Mouse (Mus musculus) bone marrow macrophage, adult 2 months (primary cell): ENCODE results near the gene Ssb. TPM values are rescaled to one million over a fixed set of nuclear protein-coding genes. Genes with fewer than 3 reads are reported as not detected.

Source experiments
- H3K27ac ChIP-seq: 2 replicates; pipeline ENCODE4 v1.5.1; 2012; ENCODE audit warnings: low read depth, low read length; ENCODE audit not compliant: insufficient read depth
- H3K4me1 ChIP-seq: 2 replicates; pipeline ENCODE4 v1.6.1; 2012; ENCODE audit warnings: low read length; ENCODE audit not compliant: control insufficient read depth, insufficient read depth
- H3K4me3 ChIP-seq: 2 replicates; pipeline ENCODE4 v1.5.1; 2012; ENCODE audit warnings: mild to moderate bottlenecking, low read length, moderate library complexity; ENCODE audit not compliant: insufficient read depth
- CTCF ChIP-seq: IDR thresholded peaks from 2 replicates; pipeline ENCODE4 v1.5.1; 2012; ENCODE audit warnings: low read depth, mild to moderate bottlenecking, low read length, moderate library complexity
- POLR2A ChIP-seq: IDR thresholded peaks from 2 replicates; pipeline ENCODE4 v1.6.1; 2012; ENCODE audit warnings: mild to moderate bottlenecking, low read depth, low read length, borderline replicate concordance
- polyA plus RNA-seq: library from polyadenylated mRNA; stranded (reverse); fragments of >200 nt; gene quantifications from 2 replicates; pipeline ENCODE4 v1.2.4, GENCODE M21; 2012; ENCODE audit not compliant: missing spikeins, insufficient read depth, insufficient read length

Ssb gene
- polyA plus RNA-seq, 1 experiment = 211 TPM

- no peak for TF ChIP-seq POLR2A
- no peak for TF ChIP-seq CTCF
- no peak overlapping the region for H3K4me3 ChIP-seq
- H3K4me1 ChIP-seq = no peaks in the 10 kb centered on the region
- no peak overlapping the region for H3K27ac ChIP-seq
Observed at GRCm38 (mm10) chr2:69829680-69830079, 31.7 kb upstream of the Ssb start.

GRCm38 (mm10) chr2:69830116-69830515 lies 31.2 kb upstream of the Ssb start:
- no peaks in the 10 kb centered on the region for H3K4me1 ChIP-seq
- H3K27ac ChIP-seq = no peak overlapping the region
- no peak for TF ChIP-seq CTCF
- TF ChIP-seq POLR2A = no peak
- H3K4me3 ChIP-seq = no peak overlapping the region

- TF ChIP-seq CTCF (no peak), POLR2A (no peak)
- no peak overlapping the region for H3K27ac ChIP-seq
- H3K4me3 ChIP-seq = no peak overlapping the region
- H3K4me1 ChIP-seq = no peaks in the 10 kb centered on the region
Observed at GRCm38 (mm10) chr2:69837244-69837967, 24.0 kb upstream of the Ssb start.

GRCm38 (mm10) chr2:69837996-69838395 lies 23.4 kb upstream of the Ssb start:
- TF ChIP-seq POLR2A (no peak), CTCF (no peak)
- Histone ChIP-seq H3K4me1 (no peaks in the 10 kb centered on the region), H3K27ac (no peak overlapping the region), H3K4me3 (no peak overlapping the region)

- Histone ChIP-seq H3K27ac (no peak overlapping the region), H3K4me1 (no peaks in the 10 kb centered on the region), H3K4me3 (no peak overlapping the region)
- TF ChIP-seq CTCF (no peak), POLR2A (no peak)
Observed at GRCm38 (mm10) chr2:69838707-69839106, 22.7 kb upstream of the Ssb start.

GRCm38 (mm10) chr2:69840261-69840660 lies 21.1 kb upstream of the Ssb start:
- Histone ChIP-seq H3K4me3 (no peak overlapping the region), H3K4me1 (no peaks in the 10 kb centered on the region), H3K27ac (no peak overlapping the region)
- no peak for TF ChIP-seq POLR2A
- no peak for TF ChIP-seq CTCF

GRCm38 (mm10) chr2:69849215-69849614 lies 12.1 kb upstream of the Ssb start:
- TF ChIP-seq POLR2A (no peak), CTCF (no peak)
- peaks cover 13% of the 10 kb centered on the region for H3K4me1 ChIP-seq
- H3K27ac ChIP-seq = peak overlapping the region; percentile 69
- H3K4me3 ChIP-seq = no peak overlapping the region; the same call in 1 of the 2 replicates

GRCm38 (mm10) chr2:69851427-69852058 lies 9.8 kb upstream of the Ssb start:
- TF ChIP-seq CTCF (no peak), POLR2A (no peak)
- Histone ChIP-seq H3K27ac (no peak overlapping the region), H3K4me3 (no peak overlapping the region), H3K4me1 (peaks cover 14% of the 10 kb centered on the region)

- no peak overlapping the region for H3K4me3 ChIP-seq
- no peak for TF ChIP-seq POLR2A
- no peak for TF ChIP-seq CTCF
- H3K4me1 ChIP-seq = peaks cover 5% of the 10 kb centered on the region; the same call in 1 of the 2 replicates
Observed at GRCm38 (mm10) chr2:69856392-69856791, 5.0 kb upstream of the Ssb start.

GRCm38 (mm10) chr2:69857882-69858281 lies 3.5 kb upstream of the Ssb start:
- Histone ChIP-seq H3K4me3 (no peak overlapping the region), H3K4me1 (peaks cover 5% of the 10 kb centered on the region; the same call in 1 of the 2 replicates), H3K27ac (no peak overlapping the region)
- TF ChIP-seq POLR2A (no peak), CTCF (peak; percentile 18; the same call in 1 of the 2 replicates)

More at GRCm38 (mm10) chr2:69856392-69856791, 5.0 kb upstream of the Ssb start:
- H3K27ac ChIP-seq = no peak overlapping the region
